Mouse (Mus musculus) adrenal gland (tissue): ENCODE data around the gene G6pc3.

Experiments used
- intact Hi-C: fragments of 180-260 bp; cut with DNase I; formaldehyde crosslinking; loops from one replicate; pipeline ENCODE4 v1.15.1; 2025

Gene G6pc3

GRCm38 (mm10) chr11:102185677-102186076, 3.7 kb upstream of the G6pc3 start:
- intact Hi-C loops, result no loop called here

DNA sequence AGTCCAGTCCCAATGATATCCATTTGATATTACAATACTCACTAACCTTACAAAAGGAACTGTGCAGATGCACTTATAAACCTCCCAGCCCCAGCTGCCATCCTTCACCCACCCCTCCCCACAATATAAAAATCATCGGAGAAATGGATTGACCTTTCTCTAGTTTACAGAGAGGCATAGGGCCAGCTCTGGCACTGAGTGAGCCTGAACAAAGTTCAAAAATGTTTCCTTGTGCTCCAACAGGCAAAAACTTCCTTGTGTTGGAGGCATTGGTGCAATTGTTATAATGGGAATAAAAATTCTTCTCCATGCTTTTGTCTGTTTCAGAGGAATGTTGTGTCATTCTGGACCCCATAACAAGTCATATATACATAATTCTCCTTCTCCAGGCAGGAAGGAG, 3.2 kb upstream of the G6pc3 start:
- intact Hi-C loops, result no loop called here

- intact Hi-C loops, result no loop called here
These were observed 440 bp upstream of the G6pc3 start for GRCm38 (mm10) chr11:102188980-102189379.

- intact Hi-C loops, result loop anchor here (5.0 kb wide), 1 partner anchor 36 kb away; no protein-coding TSS in a partner anchor
These were observed 1.4 kb downstream of the G6pc3 start for GRCm38 (mm10) chr11:102190848-102191247.

GRCm38 (mm10) chr11:102193657-102194440, 4.4 kb downstream of the G6pc3 start:
- intact Hi-C loops, result loop anchor here (5.0 kb wide), 1 partner anchor 33 kb away; no protein-coding TSS in a partner anchor

GRCm38 (mm10) chr11:102196018-102196797, 6.8 kb downstream of the G6pc3 start:
- intact Hi-C loops, result no loop called here

- intact Hi-C loops, result no loop called here
These were observed 8.8 kb downstream of the G6pc3 start for GRCm38 (mm10) chr11:102198245-102198644.

GRCm38 (mm10) chr11:102199856-102200255, 10.4 kb downstream of the G6pc3 start:
- intact Hi-C loops, result no loop called here

GRCm38 (mm10) chr11:102201408-102201821, 12.0 kb downstream of the G6pc3 start:
- intact Hi-C loops, result no loop called here

DNA sequence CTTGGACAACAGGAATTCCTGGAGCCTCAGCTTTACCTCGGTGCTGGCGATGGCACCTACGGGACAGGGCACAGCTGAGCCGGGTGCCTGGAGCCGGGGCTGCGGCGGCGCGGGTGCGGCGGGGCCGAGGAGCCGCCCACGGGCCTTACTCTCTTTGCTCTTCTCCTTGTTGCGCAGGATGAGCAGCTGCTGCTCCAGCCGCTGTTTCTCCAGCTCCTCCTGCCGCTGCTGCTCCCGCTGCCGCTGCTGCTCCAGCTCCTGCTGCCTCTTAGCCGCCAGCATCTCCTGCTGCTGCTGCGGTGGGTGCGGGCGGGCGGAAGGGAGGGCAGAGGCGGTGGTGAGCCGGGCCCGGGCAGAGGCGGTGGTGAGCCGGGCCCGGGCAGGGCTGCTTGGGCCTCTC, 17.1 kb downstream of the G6pc3 start:
- intact Hi-C loops, result no loop called here

GRCm38 (mm10) chr11:102207825-102208777, 18.7 kb downstream of the G6pc3 start:
- intact Hi-C loops, result no loop called here

GRCm38 (mm10) chr11:102208846-102209245, 19.4 kb downstream of the G6pc3 start:
- intact Hi-C loops, result no loop called here

- intact Hi-C loops, result no loop called here
These were observed 20.3 kb downstream of the G6pc3 start for GRCm38 (mm10) chr11:102209742-102210141.

DNA sequence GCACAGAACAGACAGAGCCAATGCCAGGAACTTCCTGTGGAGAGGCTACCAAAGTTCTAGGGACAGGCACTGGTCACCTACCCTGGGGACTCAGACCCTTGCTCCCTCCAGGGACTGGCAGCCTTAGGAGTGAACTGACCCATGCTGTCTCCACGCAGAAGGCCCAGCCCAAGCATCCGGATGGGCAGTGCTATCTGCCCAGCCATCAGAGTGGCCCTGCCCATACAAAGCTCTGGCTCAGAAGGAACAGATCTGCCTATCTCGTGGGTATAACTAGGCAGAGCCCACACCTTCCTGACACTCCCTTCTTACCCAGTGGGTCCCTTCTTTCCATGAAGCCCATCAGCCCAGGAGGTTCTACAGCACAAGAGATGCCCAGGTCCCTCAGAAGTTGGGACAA, 20.8 kb downstream of the G6pc3 start:
- intact Hi-C loops, result no loop called here

GRCm38 (mm10) chr11:102211011-102211410, 21.6 kb downstream of the G6pc3 start:
- intact Hi-C loops, result no loop called here

- intact Hi-C loops, result no loop called here
These were observed 22.5 kb downstream of the G6pc3 start for GRCm38 (mm10) chr11:102211936-102212341.

DNA sequence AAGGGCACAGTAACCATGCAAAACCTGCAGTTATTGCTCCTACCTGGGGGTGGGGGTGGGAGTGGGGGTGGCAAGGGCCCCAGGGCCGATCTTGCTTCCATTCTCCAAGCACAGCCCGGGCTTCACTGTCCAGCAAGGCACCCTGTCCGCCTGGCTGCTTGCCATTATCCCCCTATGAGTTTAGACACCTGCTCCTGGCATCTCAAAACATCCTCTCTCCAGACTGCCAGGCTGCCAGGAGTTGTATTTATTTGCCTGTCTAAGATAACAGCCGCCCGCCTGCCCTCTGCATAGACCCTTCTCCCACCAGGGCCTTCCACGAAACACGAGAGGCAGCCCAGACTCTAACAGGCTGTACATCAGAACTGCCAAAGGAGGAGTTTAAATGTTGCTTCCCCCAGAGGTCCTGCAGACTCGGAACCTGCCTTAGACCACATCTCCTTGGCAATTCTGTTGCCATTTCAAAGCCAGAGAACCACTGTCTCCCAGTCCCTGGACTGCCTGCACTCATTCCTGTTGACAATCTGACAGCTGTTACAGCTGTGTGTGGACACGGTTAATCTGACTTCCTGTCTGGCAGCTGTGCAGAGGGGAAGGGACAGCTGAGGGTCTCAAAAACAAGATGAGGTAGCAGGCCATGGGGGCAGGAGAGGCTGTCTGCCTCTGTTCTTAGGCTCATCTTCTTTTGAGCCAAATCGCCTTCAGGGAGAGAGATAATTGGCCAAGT, 25.2 kb downstream of the G6pc3 start:
- intact Hi-C loops, result no loop called here

- intact Hi-C loops, result no loop called here
These were observed 26.1 kb downstream of the G6pc3 start for GRCm38 (mm10) chr11:102215511-102215910.

DNA sequence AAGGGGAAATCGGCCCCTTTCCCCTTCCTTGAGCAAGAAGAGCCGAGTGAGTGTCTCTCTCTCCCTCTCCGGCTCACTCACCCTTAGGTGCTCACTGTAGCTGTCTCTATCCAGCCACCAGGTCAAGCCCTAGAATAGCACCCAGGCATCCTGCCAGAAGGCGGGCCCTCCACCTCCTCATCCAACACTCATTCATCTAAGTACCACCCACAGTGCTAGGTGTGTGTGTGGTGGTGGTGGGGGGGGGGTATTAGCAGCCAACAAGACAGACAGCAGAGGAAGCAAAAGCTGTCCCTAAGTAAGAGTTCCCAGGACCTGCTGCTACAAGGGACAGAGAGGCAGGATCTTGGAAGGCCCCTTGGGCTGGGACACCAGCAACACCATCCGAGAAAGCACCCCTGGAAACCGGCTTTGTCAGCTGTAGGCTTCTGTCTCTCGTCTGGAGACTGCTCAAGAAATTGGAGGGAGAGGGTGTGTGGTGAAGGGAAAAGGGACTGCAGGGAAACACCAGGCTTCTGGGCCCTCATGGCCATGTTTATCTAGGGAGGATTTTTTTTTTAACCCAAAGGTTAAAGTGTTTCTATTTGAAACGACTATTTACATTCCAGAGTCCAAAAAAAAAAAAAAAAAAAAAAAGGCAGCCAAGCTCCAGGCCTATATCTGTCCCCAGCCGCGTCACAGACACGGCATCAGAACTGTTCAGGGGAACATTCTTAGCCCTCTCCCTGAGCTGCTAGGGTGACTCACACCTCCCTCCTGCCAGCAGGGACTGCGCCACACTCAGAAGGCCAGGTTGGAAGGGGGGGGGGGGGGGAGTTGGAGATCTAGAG, 26.9 kb downstream of the G6pc3 start:
- intact Hi-C loops, result no loop called here

DNA sequence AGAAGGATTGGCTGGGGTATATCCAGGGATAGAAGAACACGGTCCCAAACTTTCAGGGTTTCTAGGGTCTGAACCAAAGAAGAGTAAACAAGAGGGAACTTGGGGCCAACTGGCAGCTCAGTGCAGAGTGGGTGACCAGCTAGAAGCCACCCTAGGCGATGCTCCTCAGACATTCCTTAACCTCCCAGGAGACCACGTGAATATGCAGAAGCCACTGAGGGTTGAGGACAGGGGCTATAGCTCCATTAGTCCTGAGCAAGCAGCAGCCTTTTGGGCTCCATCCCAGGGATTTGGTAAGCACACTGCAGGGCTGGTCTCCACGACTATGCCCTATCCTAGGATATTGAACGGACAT, 27.4 kb downstream of the G6pc3 start:
- intact Hi-C loops, result no loop called here
